Mouse (Mus musculus) stomach, embryonic 16.5 days (tissue): ENCODE measurements around the gene Rundc1. TPM values are rescaled to one million over a fixed set of nuclear protein-coding genes. Genes with fewer than 3 reads are reported as not detected.
"Not testable (repeated sequence)": the region's sequence is repeated elsewhere in the genome, so short reads cannot be mapped to it uniquely, and the experiment has no call there.

ENCODE experiments used
- ATAC-seq: fragments of 200-750 bp; cut with Nextera tagmentation; 2 replicates; pipeline ENCODE4 v1.8.0; 2017; ENCODE audit warnings: moderate number of reproducible peaks, moderate TSS enrichment; ENCODE audit not compliant: insufficient read depth, low FRiP score
- H3K27ac ChIP-seq: fragments of 300-500 bp; sonication (generic); 2 replicates; pipeline ENCODE4 v1.5.1; 2014; ENCODE audit warnings: low read length
- H3K27me3 ChIP-seq: fragments of 300-500 bp; sonication (generic); 2 replicates; pipeline ENCODE4 v1.6.1; 2014; ENCODE audit warnings: low read length, control low read depth, mixed read lengths; ENCODE audit not compliant: control insufficient read depth, insufficient read depth
- H3K36me3 ChIP-seq: fragments of 300-500 bp; sonication (generic); 2 replicates; pipeline ENCODE4 v1.6.1; 2014; ENCODE audit warnings: low read length; ENCODE audit not compliant: control insufficient read depth, insufficient read depth
- H3K4me1 ChIP-seq: fragments of 300-500 bp; sonication (generic); 2 replicates; pipeline ENCODE4 v1.6.1; 2014; ENCODE audit warnings: low read length, control low read depth, mixed read lengths; ENCODE audit not compliant: control insufficient read depth, insufficient read depth
- H3K4me2 ChIP-seq: fragments of 300-500 bp; sonication (generic); 2 replicates; pipeline ENCODE4 v1.6.1; 2014; ENCODE audit warnings: low read depth, low read length, mixed read lengths
- H3K4me3 ChIP-seq: fragments of 300-500 bp; sonication (generic); replicated peaks from 2 replicates; pipeline ENCODE4 v1.5.1; 2014; ENCODE audit warnings: mild to moderate bottlenecking, low read length
- H3K9ac ChIP-seq: fragments of 300-500 bp; sonication (generic); 2 replicates; pipeline ENCODE4 v1.6.1; 2014; ENCODE audit warnings: low read length
- H3K9me3 ChIP-seq: fragments of 300-500 bp; sonication (generic); replicated peaks from 2 replicates; pipeline ENCODE4 v1.6.1; 2016; ENCODE audit warnings: low read length, control low read depth; ENCODE audit not compliant: control insufficient read depth
- WGBS: fragments of 180-500 bp; shearing (Covaris S2); extraction: QIAGEN DNeasy Blood & Tissue Kit; methylation state at CpG from one replicate; pipeline ENCODE4 v1.1.7; 2014; 5-methylcytosine and 5-hydroxymethylcytosine counted together
- polyA plus RNA-seq: library from polyadenylated mRNA; unstranded; fragments of >200 nt; fragmentation: Nextera tagmentation; extraction: Ambion mirVana; gene quantifications from 2 replicates; pipeline ENCODE4 v1.2.1, GENCODE M21; 2015

The Rundc1 gene
- polyA plus RNA-seq, 1 experiment from 2014 or later: 19.0 TPM

- H3K4me2 ChIP-seq, H3K27ac ChIP-seq, H3K4me3 ChIP-seq, H3K9me3 ChIP-seq, H3K36me3 ChIP-seq, H3K9ac ChIP-seq, H3K4me1 ChIP-seq, ATAC-seq, H3K27me3 ChIP-seq: not testable (repeated sequence)
- 50% methylated on average over 3 of the region's 3 CpGs for WGBS
Observed at GRCm38 (mm10) chr11:101438006-101438405, 13.1 kb downstream of the Rundc1 start.

GRCm38 (mm10) chr11:101441450-101442126, 16.7 kb downstream of the Rundc1 start:
- Histone ChIP-seq H3K9ac (peak overlapping the region; percentile 60; the same call in 1 of the 2 replicates), H3K4me3 (peak overlapping the region; percentile 86), H3K36me3 (peaks cover 16% of the 10 kb centered on the region), H3K4me2 (peak overlapping the region; percentile 54), H3K4me1 (peaks cover 19% of the 10 kb centered on the region)
- not testable (repeated sequence) for ATAC-seq, H3K9me3 ChIP-seq, H3K27ac ChIP-seq, H3K27me3 ChIP-seq
- 33% methylated on average over 15 of the region's 15 CpGs for WGBS

- H3K27ac ChIP-seq: peak within 1 kb of the TSS; percentile 89
- peak; percentile 99 for ATAC-seq
- WGBS: under 1% methylated on average over 42 of the region's 42 CpGs
Observed at GRCm38 (mm10) chr11:101442127-101442693, 17.3 kb downstream of the Rundc1 start, which contains the start of gene Rpl27. Gene Rpl27, plus strand, starts transcription at chr11:101442298.

GRCm38 (mm10) chr11:101442760-101443159, 17.9 kb downstream of the Rundc1 start:
- under 1% methylated on average over 14 of the region's 14 CpGs for WGBS
- Histone ChIP-seq H3K27ac (peak overlapping the region; percentile 89), H3K36me3 (peaks cover 16% of the 10 kb centered on the region), H3K4me1 (peaks cover 19% of the 10 kb centered on the region), H3K4me2 (peak overlapping the region; percentile 72), H3K27me3 (no peaks in the 10 kb centered on the region), H3K4me3 (peak overlapping the region; percentile 86), H3K9me3 (no peaks in the 10 kb centered on the region), H3K9ac (peak overlapping the region; percentile 93)
- no peak for ATAC-seq

More at GRCm38 (mm10) chr11:101442127-101442693, 17.3 kb downstream of the Rundc1 start, which contains the start of gene Rpl27:
- H3K4me3 ChIP-seq: peak within 1 kb of the TSS; percentile 86
- H3K36me3 ChIP-seq: peaks cover 16% of the 10 kb centered on the region
- peaks cover 19% of the 10 kb centered on the region for H3K4me1 ChIP-seq
- no peaks in the 10 kb centered on the region for H3K27me3 ChIP-seq
- peak within 1 kb of the TSS; percentile 72 for H3K4me2 ChIP-seq
- H3K9me3 ChIP-seq: no peaks in the 10 kb centered on the region
- H3K9ac ChIP-seq: peak within 1 kb of the TSS; percentile 93

- peaks cover 22% of the 10 kb centered on the region for H3K4me1 ChIP-seq
- H3K4me2 ChIP-seq: no peak overlapping the region
- peaks cover 16% of the 10 kb centered on the region for H3K36me3 ChIP-seq
- H3K9me3 ChIP-seq: no peaks in the 10 kb centered on the region
- no peak overlapping the region for H3K27ac ChIP-seq
- no peak overlapping the region for H3K4me3 ChIP-seq
- H3K27me3 ChIP-seq: no peaks in the 10 kb centered on the region
- ATAC-seq: no peak
- no peak overlapping the region for H3K9ac ChIP-seq
- WGBS: 78% methylated on average over 1 of the region's 1 CpGs
Observed at GRCm38 (mm10) chr11:101446319-101446718, 21.4 kb downstream of the Rundc1 start.

GRCm38 (mm10) chr11:101446860-101447259, 22.0 kb downstream of the Rundc1 start:
- whole genome bisulfite sequencing: 89% methylated on average over 8 of the region's 8 CpGs
- ATAC-seq, H3K9me3 ChIP-seq, H3K4me3 ChIP-seq, H3K4me2 ChIP-seq, H3K27ac ChIP-seq, H3K9ac ChIP-seq, H3K27me3 ChIP-seq: not testable (repeated sequence)
- H3K4me1 ChIP-seq: peaks cover 22% of the 10 kb centered on the region
- H3K36me3 ChIP-seq: peaks cover 16% of the 10 kb centered on the region

GRCm38 (mm10) chr11:101447786-101448185, 22.9 kb downstream of the Rundc1 start:
- Histone ChIP-seq H3K4me2 (no peak overlapping the region), H3K4me3 (0 out of 2 replicates have a peak overlapping the region, but pooled peaks have one; percentile 54), H3K9me3 (no peaks in the 10 kb centered on the region), H3K9ac (no peak overlapping the region; the same call in 1 of the 2 replicates), H3K27me3 (no peaks in the 10 kb centered on the region), H3K4me1 (peaks cover 25% of the 10 kb centered on the region), H3K27ac (peak overlapping the region; percentile 78; the same call in 1 of the 2 replicates), H3K36me3 (peaks cover 16% of the 10 kb centered on the region)
- no peak for ATAC-seq
- WGBS: 85% methylated on average over 5 of the region's 5 CpGs

GRCm38 (mm10) chr11:101448274-101448746, 23.4 kb downstream of the Rundc1 start, which contains the start of gene Ifi35:
Gene Ifi35, plus strand, starts transcription at chr11:101448407.
- peak; percentile 87 for ATAC-seq
- Histone ChIP-seq H3K4me2 (peak within 1 kb of the TSS; percentile 57), H3K27me3 (no peaks in the 10 kb centered on the region), H3K36me3 (peaks cover 15% of the 10 kb centered on the region), H3K4me1 (peaks cover 21% of the 10 kb centered on the region), H3K9me3 (no peaks in the 10 kb centered on the region), H3K9ac (peak within 1 kb of the TSS; percentile 68), H3K4me3 (peak within 1 kb of the TSS; percentile 54), H3K27ac (peak within 1 kb of the TSS; percentile 78)
- WGBS: 11% methylated on average over 10 of the region's 10 CpGs

GRCm38 (mm10) chr11:101448899-101449298, 24.0 kb downstream of the Rundc1 start:
- no peak for ATAC-seq
- Histone ChIP-seq H3K27ac (peak overlapping the region; percentile 78; the same call in 1 of the 2 replicates), H3K9me3 (no peaks in the 10 kb centered on the region), H3K27me3 (no peaks in the 10 kb centered on the region), H3K4me1 (peaks cover 15% of the 10 kb centered on the region), H3K36me3 (peaks cover 9% of the 10 kb centered on the region), H3K4me3 (peak overlapping the region; percentile 54), H3K9ac (peak overlapping the region; percentile 68), H3K4me2 (peak overlapping the region; percentile 57)
- whole genome bisulfite sequencing: 68% methylated on average over 4 of the region's 4 CpGs
